Mouse (Mus musculus) cerebellum, adult (tissue): ENCODE data around the gene Klhl29.

Experiments
- ATAC-seq: cut with Nextera tagmentation; 2 replicates; pipeline ENCODE4 v1.9.2; 2017; ENCODE audit warnings: mild to moderate bottlenecking, moderate library complexity, mixed read lengths; ENCODE audit not compliant: insufficient number of reproducible peaks, low FRiP score, low TSS enrichment

Klhl29 gene

DNA sequence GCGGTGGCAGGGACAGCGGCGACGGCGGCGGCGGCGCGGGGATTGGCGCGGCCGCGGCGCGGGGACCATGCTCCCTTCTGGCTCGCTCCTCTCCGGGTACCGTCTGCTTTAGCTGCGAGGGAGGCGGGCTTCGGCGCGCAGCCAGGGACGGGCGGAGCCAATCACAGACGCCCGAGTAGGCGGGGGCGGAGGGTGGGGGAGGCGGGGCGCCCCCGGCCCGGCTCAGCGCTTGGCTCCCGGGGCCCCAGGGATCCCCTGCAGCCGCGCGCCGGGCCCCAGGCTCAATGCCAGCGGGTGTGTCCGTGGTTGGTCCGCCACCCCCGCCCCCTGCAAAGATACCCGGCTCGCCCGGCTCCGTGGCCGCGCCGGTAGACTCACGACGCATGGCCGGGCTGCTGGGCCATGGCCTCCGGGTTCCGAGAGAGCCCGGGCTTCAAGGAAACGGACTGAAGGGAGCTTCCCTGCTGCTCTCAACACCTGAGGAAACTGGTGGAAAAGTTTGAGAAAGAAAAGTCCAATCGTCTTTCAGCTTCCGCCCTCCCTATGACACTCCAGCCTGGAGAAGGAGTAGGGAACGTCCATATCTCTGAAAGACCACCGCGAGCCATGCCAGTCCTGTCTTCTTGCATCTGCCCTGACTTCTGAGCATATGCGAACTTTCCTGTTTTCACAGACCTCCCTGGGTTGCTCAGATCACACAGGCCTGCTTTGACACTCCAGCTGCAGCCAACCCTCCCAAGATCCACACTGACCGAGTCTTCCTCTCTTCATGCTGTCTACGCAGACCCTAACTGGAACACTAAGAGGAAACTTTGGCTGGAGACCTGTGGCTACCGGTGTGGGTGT lies at the start of gene Klhl29:
Gene Klhl29, minus strand, starts transcription at position 67 of the 846 bp plus-strand sequence.
- ATAC-seq: peak; percentile 74

DNA sequence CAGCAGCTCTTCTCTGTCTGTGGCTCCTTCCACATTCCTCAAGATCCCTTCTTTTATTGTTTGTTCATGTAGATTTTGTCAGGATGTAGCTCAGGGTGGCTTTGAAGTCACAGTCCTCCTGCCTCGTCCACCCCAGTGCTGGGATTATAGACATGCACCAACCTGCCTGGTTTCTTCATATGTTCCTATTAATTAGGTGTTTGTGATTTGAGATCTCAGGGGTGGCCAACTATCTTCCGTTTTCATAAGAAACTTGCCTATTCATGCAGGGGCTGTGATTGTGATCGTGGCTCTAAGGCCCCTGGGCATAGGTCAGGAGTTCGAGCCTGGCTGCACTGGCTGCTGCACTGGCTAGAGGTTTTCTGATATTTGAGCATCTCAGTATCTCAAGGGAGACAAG lies 49.8 kb upstream of the Klhl29 start:
- no peak for ATAC-seq

DNA sequence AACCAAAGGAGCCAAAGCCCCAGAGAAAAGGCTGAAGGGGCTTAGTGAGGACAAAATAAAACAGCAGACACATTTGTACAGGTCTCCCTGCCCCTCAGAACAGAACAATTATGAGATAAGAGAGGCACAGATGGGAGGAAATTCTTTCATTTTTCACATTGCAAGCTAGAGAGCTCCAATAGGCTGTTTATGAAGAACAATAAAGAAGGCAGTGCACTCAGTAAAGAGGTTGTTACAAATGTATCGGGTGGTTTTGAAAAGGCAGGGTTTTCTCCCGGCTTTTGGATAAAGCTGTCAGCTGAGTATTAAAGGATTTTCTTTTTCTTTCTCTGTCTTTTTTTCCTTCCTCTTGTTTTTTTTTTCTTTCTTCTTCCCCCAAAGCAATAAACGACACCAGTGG lies 40.3 kb upstream of the Klhl29 start:
- no peak for ATAC-seq

DNA sequence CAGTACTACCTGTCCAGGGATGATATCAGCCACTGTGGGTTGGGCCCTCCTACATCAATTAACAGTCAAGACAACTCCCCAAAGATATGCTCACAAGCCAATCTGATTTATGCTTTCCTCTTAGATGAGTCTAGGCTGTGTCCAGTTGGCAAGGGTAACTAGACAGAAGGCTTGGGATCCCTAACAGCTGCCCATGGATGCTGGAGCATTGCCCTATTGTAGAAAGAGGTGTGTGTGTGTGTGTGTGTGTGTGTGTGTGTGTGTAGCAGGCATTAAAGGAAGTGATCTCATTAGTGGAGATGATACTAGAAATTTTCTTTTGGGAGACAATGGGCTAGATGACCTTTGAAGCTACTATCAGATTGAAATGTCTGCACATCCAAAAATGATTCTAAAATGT lies 38.5 kb upstream of the Klhl29 start:
- ATAC-seq: no peak

DNA sequence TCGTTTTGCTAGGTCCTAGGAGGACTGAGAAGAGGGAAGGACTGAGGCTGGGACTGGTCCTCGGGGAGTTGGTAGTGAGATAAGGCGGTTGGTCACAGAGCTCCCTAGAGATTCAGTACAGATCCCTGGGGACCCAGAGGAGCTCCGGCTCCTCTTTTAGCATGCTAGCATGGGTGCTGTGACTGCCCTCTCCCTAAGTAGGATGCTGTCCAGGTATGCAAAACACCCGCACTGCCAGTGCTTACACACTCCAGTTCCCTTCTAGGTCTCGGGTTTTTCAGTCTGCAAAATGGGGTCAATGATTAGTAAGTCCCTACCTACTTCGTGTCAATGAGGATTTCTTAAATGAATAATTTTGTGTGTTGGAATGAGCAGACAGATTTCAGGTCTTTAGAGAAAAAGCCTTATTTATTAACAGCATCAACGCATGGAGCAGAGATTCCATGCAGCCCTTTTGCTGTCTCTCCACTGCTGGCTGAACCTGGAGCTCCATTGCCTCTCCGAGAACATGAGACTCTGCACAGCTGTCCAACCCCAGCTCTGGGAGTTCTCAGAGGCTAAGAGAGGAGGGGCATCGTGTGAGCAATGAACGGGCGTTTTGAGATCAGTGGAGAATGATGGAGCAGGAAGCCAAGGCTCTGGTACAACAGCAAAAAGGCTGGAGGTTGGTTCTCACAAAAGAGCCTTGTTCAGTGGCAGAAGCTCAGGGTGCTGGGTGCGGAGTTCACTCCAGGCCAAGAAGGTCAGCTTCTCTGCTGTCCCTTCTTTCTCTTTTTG lies 36.5 kb upstream of the Klhl29 start:
- ATAC-seq: no peak

DNA sequence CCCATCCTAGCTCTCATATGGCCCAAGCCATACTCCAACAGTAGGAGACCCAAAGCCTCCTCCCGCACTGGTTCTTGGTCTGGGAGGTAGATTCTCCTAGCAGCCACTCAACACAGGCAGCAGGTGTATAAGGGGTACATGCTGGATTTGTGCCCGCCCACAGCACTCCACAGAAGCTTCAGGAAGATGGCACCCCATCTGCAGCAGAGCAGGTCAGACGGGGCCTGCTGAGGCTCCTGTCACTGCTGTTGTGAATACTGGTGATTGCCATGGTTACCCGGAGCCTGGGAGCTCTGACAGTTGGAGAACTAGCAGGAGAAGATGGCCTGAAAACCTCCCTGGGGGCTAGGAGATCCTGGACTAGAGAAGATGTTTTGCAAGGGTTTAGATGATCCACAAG lies 35.9 kb upstream of the Klhl29 start:
- ATAC-seq: no peak

DNA sequence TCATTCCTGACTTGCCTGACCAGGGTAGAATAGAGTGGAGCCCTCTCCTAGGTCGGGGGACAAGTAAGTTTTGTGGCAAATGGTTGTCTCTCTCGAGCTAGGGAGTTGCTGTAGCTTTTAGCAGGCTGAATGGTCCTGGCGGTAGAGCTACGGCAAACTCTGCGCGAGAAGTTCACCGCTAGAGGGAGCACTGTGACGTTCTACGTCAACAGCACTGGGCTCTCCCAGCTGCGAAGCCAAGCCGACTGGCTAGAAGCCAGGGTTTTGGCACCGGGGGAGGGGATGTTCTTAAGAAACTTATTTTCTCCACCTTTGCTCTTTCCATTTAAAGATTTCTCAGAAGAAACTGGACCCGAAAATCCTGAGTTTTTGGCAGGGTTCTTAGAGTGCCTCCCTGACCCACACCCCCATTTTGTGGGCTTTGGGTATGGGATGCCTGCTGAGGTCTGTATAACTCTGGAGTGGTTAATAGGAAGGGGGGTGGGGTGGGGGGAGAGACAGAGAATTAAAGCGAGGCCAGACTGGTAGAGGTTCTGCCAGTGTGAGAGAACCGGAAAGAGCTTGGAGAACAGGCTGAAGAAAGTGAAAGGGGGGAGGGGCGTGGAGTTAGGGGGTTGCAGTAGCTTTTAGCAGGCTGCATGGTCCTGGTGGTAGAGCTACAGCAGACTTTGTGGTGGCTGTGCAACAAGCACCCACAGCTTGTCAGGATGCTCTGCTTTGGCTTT lies 35.1 kb upstream of the Klhl29 start:
- peak; percentile 76 for ATAC-seq

DNA sequence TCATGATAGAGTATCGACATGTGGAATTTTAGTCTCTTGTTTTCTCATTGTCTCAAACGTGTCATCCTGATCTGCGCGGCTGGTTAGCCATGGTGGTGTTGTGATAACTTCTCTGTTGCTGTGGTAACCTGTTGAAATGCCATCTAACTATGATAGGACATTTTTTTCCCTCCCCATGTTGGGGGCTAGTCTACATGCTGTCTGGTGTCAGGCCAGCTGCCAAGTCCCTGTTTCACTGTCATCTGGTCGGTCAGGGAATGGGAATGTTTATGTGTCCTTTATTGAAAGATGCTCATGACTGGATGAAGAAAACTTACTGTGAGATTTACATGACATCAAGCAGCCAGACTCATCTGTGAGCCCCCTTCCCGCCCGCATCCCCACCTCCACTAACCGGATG lies 31.7 kb upstream of the Klhl29 start:
- ATAC-seq: no peak

DNA sequence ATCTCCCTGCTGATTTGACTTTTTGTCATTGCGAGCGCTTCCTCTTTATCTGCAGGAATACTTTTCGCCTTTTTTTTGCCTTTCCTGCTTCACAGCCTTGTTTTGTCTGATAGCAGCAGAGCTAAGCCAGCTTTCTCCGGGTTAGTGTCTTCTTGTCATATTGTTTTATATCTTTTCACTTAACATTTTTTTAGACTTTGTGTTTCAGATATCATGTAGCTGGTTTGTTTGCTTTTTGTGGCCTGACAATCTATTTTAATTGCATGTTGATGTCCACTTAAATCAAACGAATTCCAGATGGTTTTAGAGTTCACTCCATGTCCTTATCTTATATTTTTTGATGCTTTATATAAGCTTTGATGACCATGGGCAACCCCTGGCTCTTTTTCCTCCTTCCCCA lies 21.9 kb upstream of the Klhl29 start:
- ATAC-seq: no peak

DNA sequence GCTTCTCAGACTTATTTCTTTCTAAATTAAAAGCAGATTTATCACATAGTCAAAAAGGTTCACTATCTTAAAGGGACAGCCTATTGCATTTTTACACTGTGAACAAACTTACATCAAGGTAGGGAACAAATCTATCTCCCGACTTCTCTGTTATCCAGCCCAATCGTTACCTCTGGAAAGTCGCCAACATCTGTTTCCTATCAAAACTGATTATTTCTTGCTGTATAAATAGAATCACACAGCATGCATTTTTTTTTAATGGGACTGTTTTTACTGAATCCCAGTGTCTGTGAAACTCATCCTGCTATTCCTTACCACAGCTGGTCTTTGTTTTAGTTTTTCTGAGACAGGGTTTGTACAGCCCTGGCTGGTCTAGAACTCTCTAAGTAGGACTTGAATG lies 19.7 kb upstream of the Klhl29 start:
- no peak for ATAC-seq

DNA sequence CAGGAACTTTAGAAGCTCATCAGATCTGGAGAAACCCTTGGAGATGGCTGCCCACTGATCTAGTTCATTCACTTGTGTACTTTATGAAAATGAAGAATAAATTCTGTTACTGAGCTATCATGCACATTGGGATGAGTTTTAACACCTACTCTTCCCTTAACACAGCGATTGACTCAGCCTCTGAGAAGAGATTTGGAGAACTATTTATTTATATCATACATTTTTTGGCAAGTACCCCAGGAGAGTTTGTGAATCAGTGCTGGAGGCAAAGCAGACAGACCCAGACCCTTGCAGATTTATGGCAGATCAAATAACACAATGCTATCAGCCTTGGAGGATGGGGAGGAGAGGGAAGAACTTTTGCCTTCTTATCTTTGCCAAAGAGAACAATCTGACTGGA lies 11.6 kb upstream of the Klhl29 start:
- ATAC-seq: no peak

DNA sequence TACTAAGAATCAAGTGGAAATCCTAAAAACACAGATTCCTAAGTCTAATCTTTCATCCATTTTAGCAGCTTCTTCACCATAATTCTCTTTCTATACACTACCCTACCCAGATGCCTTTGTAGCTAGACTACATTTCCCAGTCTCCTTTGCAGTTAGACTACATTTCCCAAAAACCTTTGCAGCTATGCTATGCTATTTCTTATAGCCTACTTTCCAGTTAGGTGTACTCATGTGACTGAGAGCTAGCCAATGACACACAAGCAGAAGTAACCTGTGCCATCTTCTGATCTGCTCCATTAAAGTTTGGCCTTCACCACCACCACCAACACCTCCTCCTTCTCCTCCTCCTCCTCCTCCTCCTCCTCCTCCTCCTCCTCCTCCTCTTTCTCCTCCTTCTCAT lies 11.2 kb upstream of the Klhl29 start:
- ATAC-seq: no peak

DNA sequence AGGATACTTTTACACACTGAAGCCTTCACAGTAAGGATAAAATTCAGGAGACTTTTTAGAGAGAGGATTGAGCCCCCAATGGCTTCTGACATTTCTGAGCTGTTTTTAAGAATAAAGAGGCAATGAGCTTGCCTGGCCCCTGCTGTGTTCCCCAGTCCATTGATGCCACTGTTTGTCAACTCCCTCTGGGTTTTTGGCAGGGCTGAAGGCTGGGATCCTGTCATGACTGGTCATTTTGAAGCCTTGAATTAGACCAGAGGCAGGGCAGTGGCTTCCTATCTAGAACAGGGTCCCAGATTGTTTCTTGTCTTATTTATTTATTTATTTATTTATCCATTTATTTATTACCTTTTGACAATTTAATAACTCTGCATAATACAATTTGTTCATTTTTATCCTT lies 6.2 kb upstream of the Klhl29 start:
- ATAC-seq: no peak; the same call in 1 of the 2 replicates

DNA sequence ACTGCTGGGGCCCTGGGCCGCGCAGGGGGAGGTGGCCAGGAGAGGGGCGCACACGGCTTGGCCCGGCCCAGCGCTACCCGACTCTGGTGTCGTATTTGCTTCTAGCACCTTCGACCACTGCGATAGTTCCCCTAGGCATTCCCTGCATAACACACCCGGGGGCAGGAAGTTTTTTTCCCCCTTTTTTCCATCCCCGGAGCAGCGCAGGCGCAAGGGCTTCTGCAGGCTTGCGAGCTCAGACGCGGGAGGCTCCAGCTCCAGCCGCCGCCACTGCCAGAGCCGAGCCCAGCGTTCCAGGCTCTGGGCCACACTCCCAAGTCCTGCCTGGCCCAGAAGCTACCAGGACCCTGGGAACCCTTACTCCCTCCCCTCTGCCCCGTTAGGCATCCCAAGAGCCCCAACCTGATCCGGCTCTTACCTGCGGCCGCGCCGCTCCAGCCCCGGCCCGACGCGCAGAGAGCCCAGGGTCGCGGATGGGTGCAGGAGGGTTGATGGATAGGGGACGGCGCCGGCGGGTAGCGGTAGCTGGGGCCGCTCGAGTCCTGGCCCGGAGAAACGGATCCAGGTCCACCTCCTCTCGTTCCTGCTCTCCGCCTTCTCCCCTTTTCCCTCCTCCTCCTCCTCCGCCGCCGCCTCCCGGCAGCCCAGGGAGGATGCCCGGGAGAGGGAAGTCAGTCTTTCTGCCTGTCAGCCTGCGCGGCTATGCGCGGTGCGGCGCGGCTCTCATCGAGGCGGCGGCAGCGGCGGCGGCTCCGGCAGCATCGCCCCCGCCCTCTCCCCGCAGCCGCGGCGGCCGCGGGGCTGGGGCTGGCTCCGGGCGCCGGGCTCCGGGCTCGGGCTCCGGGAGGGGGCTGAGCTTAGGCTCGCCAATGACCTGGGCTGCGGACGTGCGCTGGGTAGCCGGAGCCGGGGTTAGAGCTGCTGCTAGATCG lies 532 bp downstream of the Klhl29 start:
- peak; percentile 47 for ATAC-seq

DNA sequence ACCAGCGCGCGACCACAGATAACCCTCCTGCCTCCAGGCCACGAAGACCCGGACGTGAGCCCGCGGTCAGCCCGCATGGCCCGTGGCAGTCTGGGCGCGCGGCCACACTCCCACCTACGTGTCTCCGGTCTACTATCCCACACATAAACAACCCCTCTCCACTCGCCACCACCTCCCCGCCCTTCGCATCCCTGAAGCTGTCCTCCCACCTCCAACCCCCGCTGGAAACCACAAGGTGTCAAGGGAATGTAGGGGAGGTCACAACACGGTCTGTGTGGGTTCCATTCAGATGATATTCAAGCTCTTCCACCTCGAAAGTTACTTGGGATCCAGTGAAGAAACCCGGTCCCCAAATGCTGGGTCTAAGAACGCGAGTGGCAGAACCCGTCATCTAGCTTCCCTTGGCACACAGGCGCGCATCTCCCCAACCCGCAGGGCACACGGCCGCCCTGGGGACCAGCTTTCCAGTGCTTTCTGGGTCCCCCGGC lies 1.2 kb downstream of the Klhl29 start:
- ATAC-seq: peak; percentile 9

DNA sequence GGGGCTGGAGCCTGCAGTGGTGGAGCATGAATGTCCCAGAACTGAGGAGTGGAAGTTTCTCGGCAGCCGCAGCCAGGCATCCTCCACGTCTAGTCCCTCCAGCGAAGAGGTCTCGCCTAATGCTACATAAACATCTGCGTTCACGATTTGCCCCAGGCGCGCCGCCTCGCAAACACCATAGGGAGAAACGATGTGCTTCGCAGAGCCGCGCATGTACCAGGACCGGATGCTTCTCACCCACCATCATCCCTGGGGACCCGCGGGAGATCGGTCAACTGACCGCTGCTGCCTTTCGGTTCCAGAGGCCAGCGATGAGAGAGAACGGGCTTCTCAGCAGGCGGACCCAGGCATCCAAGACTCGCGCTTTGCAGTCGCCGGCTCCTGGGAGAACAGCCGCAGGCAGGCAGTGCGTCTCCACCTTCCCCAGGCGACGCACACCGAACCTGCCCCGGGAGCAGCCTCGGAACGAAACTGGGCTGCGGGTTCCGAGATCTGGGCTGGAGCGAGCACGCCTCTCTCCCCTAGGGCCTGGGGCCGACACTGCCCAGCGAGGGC lies 1.8 kb downstream of the Klhl29 start:
- ATAC-seq: no peak

DNA sequence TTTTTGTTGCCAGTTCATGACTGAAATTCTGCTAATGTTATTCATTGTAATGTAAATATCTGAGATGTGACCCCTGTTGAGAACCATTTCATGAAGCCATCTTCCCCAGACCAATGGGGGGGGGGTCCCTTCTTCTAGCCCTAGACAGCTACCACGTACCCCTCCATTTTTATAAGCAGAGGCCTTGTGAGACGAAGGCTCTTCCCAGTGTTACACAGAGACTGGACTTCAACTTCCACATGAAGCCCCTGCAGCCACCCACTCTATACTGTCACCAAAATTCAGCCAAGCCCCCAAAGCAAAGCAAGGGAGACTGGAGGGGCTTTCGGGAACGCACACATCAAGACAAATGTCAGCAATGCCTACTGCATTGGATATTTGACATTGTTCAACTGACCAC lies 6.1 kb downstream of the Klhl29 start:
- ATAC-seq: no peak

DNA sequence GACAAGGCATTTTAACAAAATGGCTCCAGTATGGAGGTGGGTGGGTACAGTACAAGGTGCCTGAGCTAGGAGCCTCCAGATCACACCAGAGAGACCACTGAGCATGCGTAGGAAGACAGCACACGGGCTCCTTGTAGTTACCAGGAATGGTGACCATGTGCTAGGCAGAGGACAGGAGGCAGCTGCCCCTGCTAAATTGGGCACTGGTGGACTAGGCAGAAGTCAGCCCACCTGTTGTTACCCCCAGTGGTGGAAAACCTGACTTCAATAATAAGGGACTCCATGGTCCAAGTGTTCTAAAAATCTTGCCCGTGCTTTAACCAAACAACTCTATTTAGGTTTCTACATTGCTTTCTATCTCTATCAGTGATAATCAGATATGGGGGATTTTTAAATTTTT lies 10.6 kb downstream of the Klhl29 start:
- ATAC-seq: no peak

DNA sequence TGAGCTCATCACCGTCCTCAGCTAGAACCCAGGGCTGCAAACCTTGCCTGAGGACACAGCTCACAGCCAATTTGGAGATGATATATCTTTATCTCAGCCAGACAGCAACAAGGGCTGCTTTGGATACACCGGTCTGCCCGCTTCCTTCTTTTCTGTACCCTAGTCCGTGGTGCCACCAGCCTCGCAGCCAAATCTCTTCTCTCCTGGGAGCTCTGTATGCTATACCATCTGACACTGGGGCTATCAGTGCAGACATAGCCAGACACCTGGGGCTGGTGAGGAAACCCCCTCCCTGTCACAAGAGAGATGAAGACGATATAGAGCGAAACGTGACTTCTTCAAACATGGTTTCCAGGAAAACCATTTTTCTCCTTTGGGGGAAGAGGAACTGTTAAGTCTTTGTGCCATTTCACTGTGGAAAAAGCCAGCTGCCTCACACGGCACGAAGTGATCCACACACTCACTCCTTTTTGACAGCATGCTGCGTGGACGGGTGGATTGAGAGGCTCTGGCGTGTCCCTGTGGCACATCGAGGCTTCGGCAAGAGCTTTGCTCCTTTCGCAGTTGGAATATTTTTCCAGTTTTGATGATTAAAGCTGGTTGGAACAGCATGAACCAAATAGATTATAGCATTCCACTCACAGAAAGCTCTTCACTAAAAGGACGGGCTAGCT lies 11.4 kb downstream of the Klhl29 start:
- no peak for ATAC-seq
